Mouse (Mus musculus) ES-E14 (cell line): Measurements from ENCODE around the gene Csk. TPM values are rescaled to one million over a fixed set of nuclear protein-coding genes. Genes with fewer than 3 reads are reported as not detected.

Experiments used
- DNase-seq: peaks from one replicate; pipeline ENCODE4 v3.0.0-alpha.2; 2013; ENCODE audit warnings: low read depth, low spot score
- H3K27ac ChIP-seq: 2 replicates; pipeline ENCODE4 v1.5.1; 2012; ENCODE audit warnings: low read depth, mild to moderate bottlenecking, low read length, moderate library complexity, mixed read lengths; ENCODE audit not compliant: poor library complexity, insufficient read depth, severe bottlenecking
- H3K36me3 ChIP-seq: 2 replicates; pipeline ENCODE4 v1.6.1; 2012; ENCODE audit warnings: mild to moderate bottlenecking, low read length, moderate library complexity, mixed read lengths; ENCODE audit not compliant: control insufficient read depth, poor library complexity, insufficient read depth, severe bottlenecking
- H3K4me1 ChIP-seq, 2 experiments: fragments of 150-350 bp in 1 of 2; sonication (generic) in 1 of 2; 2 replicates each; pipeline ENCODE4 v1.6.1; 2012; ENCODE audit warnings: low read length in 2 of 2, mild to moderate bottlenecking in 1 of 2, mixed read lengths in 1 of 2; ENCODE audit not compliant: control insufficient read depth in 2 of 2, insufficient read depth in 2 of 2, poor library complexity in 1 of 2
- H3K4me3 ChIP-seq, 2 experiments: fragments of 150-350 bp in 1 of 2; sonication (generic) in 1 of 2; 2 replicates each; pipeline ENCODE4 v1.5.1; 2012; ENCODE audit warnings: low read length in 2 of 2, low read depth in 1 of 2, mild to moderate bottlenecking in 1 of 2, mixed read lengths in 1 of 2; ENCODE audit not compliant: insufficient read depth in 1 of 2, poor library complexity in 1 of 2, severe bottlenecking in 1 of 2
- H3K9ac ChIP-seq: 2 replicates; pipeline ENCODE4 v1.6.1; 2012; ENCODE audit warnings: low read depth, mild to moderate bottlenecking, low read length, mixed read lengths; ENCODE audit not compliant: poor library complexity, insufficient read depth, severe bottlenecking
- H3K9me3 ChIP-seq: fragments of 150-350 bp; sonication (generic); 2 replicates; pipeline ENCODE4 v1.6.1; 2012; ENCODE audit warnings: low read depth, mild to moderate bottlenecking, low read length; ENCODE audit not compliant: control insufficient read depth, insufficient read depth
- CHD2 ChIP-seq: IDR thresholded peaks from 2 replicates; pipeline ENCODE4 v1.6.1; 2014; ENCODE audit warnings: mild to moderate bottlenecking, low read depth, low read length, inconsistent platforms
- HCFC1 ChIP-seq: IDR thresholded peaks from 2 replicates; pipeline ENCODE4 v1.6.1; 2012; ENCODE audit warnings: low read length, inconsistent platforms, borderline replicate concordance; ENCODE audit not compliant: insufficient read depth
- MAFK ChIP-seq: IDR thresholded peaks from 2 replicates; pipeline ENCODE4 v1.6.1; 2014; ENCODE audit warnings: mild to moderate bottlenecking, low read depth, low read length, inconsistent platforms; ENCODE audit not compliant: insufficient read depth
- ZC3H11A ChIP-seq: IDR thresholded peaks from 2 replicates; pipeline ENCODE4 v1.6.1; 2012; ENCODE audit warnings: low read depth, mild to moderate bottlenecking, inconsistent platforms, low read length, borderline replicate concordance
- ZNF384 ChIP-seq: IDR thresholded peaks from 2 replicates; pipeline ENCODE4 v1.6.1; 2012; ENCODE audit warnings: low read depth, low read length, inconsistent platforms
- in situ Hi-C, 2 experiments: fragments of 600-800 bp; cut with MboI; formaldehyde crosslinking; loops; one replicate each; pipeline ENCODE4 v1.15.1; 2025; ENCODE audit warnings: low sequenced_read_pairs in 2 of 2, inconsistent platforms in 1 of 2; ENCODE audit not compliant: unreplicated experiment in 2 of 2
- total RNA-seq: library from RNA; depleted of rRNA; stranded (reverse); fragments of 300-350 nt; gene quantifications from 2 replicates; pipeline ENCODE4 v1.2.3, GENCODE M21; 2012

Csk gene
- total RNA-seq, 1 experiment = 32.2 TPM

DNA sequence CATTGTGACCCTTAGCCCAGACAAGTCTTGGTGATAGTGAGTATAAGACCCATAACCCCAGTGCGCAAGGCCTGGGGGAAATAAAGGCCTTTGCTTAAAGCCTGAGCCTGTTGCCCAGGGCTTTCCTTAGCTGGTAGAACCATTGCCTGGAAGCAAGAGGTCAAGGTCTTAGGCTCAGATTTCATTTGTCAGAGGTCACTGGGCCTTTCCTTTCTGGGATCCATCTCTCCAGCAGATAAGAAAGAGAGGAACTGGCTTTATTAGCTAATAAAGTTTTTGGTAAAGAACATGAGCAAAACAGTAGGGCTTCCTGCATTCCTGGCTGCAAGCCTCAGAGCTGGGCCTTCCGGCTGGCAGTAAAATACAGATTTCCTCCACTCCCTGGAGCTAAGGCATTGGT, 40.7 kb upstream of the Csk start:
- no peaks in the 10 kb centered on the region for H3K9me3 ChIP-seq
- H3K36me3 ChIP-seq = no peaks in the 10 kb centered on the region
- no peak overlapping the region for H3K4me3 ChIP-seq
- no peak overlapping the region for H3K9ac ChIP-seq
- no peak for DNase-seq
- TF ChIP-seq ZC3H11A = no peak
- no peak for TF ChIP-seq ZNF384
- TF ChIP-seq CHD2 = no peak
- no peak for TF ChIP-seq MAFK
- no peak for TF ChIP-seq HCFC1
- H3K27ac ChIP-seq = no peak overlapping the region
- in situ Hi-C loops = no loop called here
- peaks cover 0 to 7% of the 10 kb centered on the region in 2 experiments; a peak in 2 of 4 replicates for H3K4me1 ChIP-seq

DNA sequence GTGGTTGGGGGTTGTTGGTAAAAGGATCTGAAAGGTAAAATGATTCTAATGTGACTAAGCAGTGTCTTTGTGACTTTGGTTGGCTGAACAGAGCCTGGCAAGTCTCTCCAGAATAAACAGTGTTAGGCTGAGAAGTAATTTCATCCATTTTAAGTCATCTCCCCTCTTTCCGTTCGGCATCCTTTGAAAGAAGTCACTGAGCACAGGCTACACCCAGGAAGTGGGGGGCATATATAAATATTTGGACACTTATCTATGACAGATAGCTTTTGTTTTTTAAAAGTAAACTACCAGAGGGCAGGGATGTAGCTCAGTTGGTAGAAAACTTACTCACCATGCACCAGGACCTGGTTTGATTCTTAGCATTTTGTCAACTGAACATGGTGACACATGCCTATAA, 35.2 kb upstream of the Csk start:
- no peak overlapping the region for H3K27ac ChIP-seq
- no peaks in the 10 kb centered on the region for H3K9me3 ChIP-seq
- H3K4me3 ChIP-seq = no peak overlapping the region
- TF ChIP-seq CHD2 (no peak), MAFK (no peak), HCFC1 (no peak), ZNF384 (no peak), ZC3H11A (no peak)
- DNase-seq = no peak
- no peaks in the 10 kb centered on the region for H3K36me3 ChIP-seq
- in situ Hi-C loops = no loop called here
- H3K9ac ChIP-seq = no peak overlapping the region
- no peaks in the 10 kb centered on the region for H3K4me1 ChIP-seq

DNA sequence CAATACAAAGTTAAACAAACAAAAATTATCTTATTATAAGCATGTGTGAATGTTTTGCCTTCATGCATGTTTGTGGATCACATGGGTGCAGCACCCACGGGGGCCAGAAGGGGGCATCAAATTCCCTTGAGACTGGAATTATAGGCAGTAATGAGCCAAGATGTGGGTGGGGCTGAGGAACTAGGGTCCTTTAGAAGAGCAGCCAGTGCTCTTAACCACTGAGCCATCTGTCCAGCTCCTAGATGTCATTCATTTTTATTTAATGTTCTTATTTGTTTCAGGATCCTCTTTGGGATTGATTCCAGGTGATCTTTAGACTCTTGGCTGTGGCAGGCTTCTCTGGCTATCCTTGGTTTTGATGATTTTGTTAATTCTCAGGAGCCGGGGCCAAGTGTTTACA, 34.7 kb upstream of the Csk start:
- in situ Hi-C loops = no loop called here
- TF ChIP-seq ZNF384 (no peak), ZC3H11A (no peak), CHD2 (no peak), HCFC1 (no peak), MAFK (no peak)

DNA sequence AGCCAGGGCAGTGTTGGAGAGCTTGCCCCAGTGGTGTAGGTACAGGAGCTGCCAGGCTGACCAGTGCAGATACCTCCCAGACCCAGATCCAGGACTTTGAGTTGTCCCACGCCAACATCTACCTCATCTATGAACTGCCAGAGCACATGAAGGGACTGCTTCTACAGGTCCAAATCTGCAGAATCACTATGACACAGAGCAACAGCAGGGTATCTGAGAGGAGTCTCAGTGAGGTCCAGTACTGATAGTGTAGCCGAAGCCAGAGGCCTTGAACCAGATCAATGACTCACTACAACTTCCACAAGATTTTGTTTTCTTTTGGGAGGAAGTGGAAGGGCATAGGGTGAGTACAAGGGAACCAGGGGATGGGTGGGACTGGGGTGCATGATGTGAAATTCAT, 34.3 kb upstream of the Csk start, which contains the start of gene Cyp1a1:
Gene Cyp1a1 (plus strand): TSS at position 178 of the 400 bp plus-strand sequence.
- no peak for DNase-seq
- in situ Hi-C loops = no loop called here

More for the DNA sequence above, 34.7 kb upstream of the Csk start:
- no peaks in the 10 kb centered on the region for H3K9me3 ChIP-seq
- no peak overlapping the region for H3K27ac ChIP-seq
- no peak overlapping the region for H3K4me3 ChIP-seq
- no peaks in the 10 kb centered on the region for H3K36me3 ChIP-seq
- H3K9ac ChIP-seq = no peak overlapping the region
- H3K4me1 ChIP-seq = no peaks in the 10 kb centered on the region
- DNase-seq = peak; percentile 47

DNA sequence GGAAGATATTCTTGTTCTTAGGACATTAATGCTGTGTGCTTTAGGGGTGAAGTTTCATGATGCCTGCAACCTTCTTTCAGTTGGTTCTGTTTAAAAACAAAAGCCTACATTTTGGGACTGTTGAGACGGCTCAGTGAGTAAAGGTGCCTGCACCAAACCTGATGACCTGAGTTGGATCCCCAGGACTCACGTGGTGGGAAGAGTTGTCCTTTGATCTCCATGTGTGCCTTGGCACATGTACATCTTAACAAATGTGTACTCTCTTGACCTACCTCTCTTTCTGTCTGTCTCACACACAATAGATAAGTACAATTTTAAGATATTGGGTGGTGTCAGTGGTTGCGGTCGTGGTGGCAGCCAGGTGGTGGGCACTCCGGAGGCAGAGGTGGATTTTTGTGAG, 32.6 kb upstream of the Csk start:
- H3K9ac ChIP-seq = no peak overlapping the region
- H3K36me3 ChIP-seq = no peaks in the 10 kb centered on the region
- in situ Hi-C loops = no loop called here
- TF ChIP-seq ZNF384 (no peak), HCFC1 (no peak), ZC3H11A (no peak), MAFK (no peak), CHD2 (no peak)
- H3K4me1 ChIP-seq = no peaks in the 10 kb centered on the region
- no peaks in the 10 kb centered on the region for H3K9me3 ChIP-seq
- H3K4me3 ChIP-seq = no peak overlapping the region
- H3K27ac ChIP-seq = no peak overlapping the region
- no peak for DNase-seq

More for the DNA sequence above, 34.3 kb upstream of the Csk start, which contains the start of gene Cyp1a1:
- Histone ChIP-seq H3K9me3 (no peaks in the 10 kb centered on the region), H3K9ac (no peak within 1 kb of the TSS), H3K27ac (no peak within 1 kb of the TSS), H3K36me3 (no peaks in the 10 kb centered on the region), H3K4me3 (no peak within 1 kb of the TSS), H3K4me1 (no peaks in the 10 kb centered on the region)
- TF ChIP-seq CHD2 (no peak), MAFK (no peak), ZC3H11A (no peak), ZNF384 (no peak), HCFC1 (no peak)
